Mouse (Mus musculus) kidney, adult 2 months (tissue): ENCODE measurements around the gene Tmem30b.

Source experiments
- CTCF ChIP-seq: fragments of 200-500 bp; conservative IDR thresholded peaks from 2 replicates; pipeline ENCODE4 v1.5.1; 2011; ENCODE audit warnings: low read depth, mild to moderate bottlenecking, control low read depth, low read length, moderate library complexity, mixed read lengths; ENCODE audit not compliant: insufficient read depth, insufficient read length
- POLR2A ChIP-seq: fragments of 200-500 bp; IDR thresholded peaks from one replicate; pipeline ENCODE4 v1.6.1; 2011; ENCODE audit warnings: low read depth, low read length, control low read depth

GRCm38 (mm10) chr12:73517768-73518167, 28.4 kb downstream of the Tmem30b start:
- no peak for TF ChIP-seq POLR2A
- TF ChIP-seq CTCF = no peak
